Mouse (Mus musculus): ENCODE results near the gene P2ry13. TPM values are rescaled to one million over a fixed set of nuclear protein-coding genes. Genes with fewer than 3 reads are reported as not detected.

The P2ry13 gene
- total and polyA plus RNA-seq, 3 experiments, result 0.08 to 1.2 (median 1.2) TPM

DNA sequence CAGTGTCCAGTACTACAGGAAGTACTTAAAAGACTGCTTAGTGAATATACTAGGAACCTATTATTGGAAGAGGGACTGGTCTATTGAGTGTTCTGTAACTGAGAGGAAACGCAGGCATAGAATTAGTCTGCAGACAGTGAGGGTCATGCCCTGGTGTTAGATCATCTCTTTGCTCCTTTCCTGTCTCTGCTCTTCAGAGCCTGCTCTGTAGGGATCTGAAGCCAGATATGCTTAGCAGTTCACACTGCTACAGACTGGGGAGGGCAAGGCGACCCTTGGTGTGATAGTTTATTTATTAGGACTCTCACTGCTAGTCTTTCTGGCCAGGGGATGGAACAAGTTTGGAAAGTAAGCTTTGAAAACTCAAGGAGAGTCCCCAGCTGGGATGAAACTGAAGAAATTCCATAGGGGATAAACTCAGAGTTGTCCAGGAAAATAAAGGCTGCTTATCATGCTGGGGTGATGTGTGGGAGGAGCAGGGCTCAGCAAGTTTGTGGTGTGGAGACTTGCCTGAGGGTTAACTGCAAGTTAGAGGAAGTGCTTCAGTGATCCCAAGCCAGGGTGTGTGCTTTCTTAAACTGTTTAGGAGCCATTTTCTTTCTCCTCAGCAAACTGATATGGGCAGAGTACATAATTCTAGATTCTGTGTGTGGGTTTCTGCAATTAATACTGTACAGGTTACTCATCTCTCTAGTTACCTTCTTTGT, 40.6 kb downstream of the P2ry13 start:
- Histone ChIP-seq H3K4me1 (ENCODE audit: control insufficient read depth in 1 of 2, insufficient read depth in 2 of 2) (peaks cover 0 to 16% of the 10 kb centered on the region in 2 experiments; a peak in 2 of 4 replicates), H3K4me2 (ENCODE audit: insufficient read depth, low read depth, poor library complexity, severe bottlenecking) (no peak overlapping the region), H3K4me3 (replicated peaks in 1 of 3; ENCODE audit: low read depth in 2 of 3, low read length in 2 of 3, poor library complexity in 1 of 3) (no peak overlapping the region), H3K36me3 (replicated peaks in 1 of 2; ENCODE audit: control insufficient read depth in 1 of 2, insufficient read depth in 1 of 2, low read length in 1 of 2) (no peaks in the 10 kb centered on the region), H3K27ac (ENCODE audit: insufficient read depth, low read depth) (no peak overlapping the region), H3K27me3 (replicated peaks) (no peaks in the 10 kb centered on the region), H3K79me2 (replicated peaks; ENCODE audit: control insufficient read depth, extremely low read depth, insufficient read depth, poor library complexity, severe bottlenecking) (no peaks in the 10 kb centered on the region), H3K9ac (ENCODE audit: insufficient read depth, low read depth) (no peak overlapping the region), H3K9me3 (replicated peaks; ENCODE audit: low read length) (no peaks in the 10 kb centered on the region)
- dilution Hi-C loops (cut with MboI; ENCODE audit: extremely low pct_ligation_motif_present, extremely low pct_unique_long_range_greater_than_20kb, low sequenced_read_pairs) (no loop called here), in situ Hi-C loops (cut with MboI; ENCODE audit: low pct_ligation_motif_present, low pct_unique_long_range_greater_than_20kb, low sequenced_read_pairs) (loop anchor here (5.0 to 25.0 kb wide), 2 partner anchors 93 to 567 kb away; partner anchors contain the start of gene Gm5538)
- TF ChIP-seq ZC3H11A (IDR thresholded peaks at IDR 0.05; ENCODE audit: low read depth, low read length) (no peak), UBTF (IDR thresholded peaks at IDR 0.05; ENCODE audit: low read depth, low read length) (no peak), SIN3A (IDR thresholded peaks at IDR 0.05; ENCODE audit: low read length) (no peak), MXI1 (IDR thresholded peaks at IDR 0.05; ENCODE audit: low read depth, low read length) (no peak), PAX5 (IDR thresholded peaks at IDR 0.05; ENCODE audit: low read length) (no peak), CHD1 (IDR thresholded peaks at IDR 0.05; ENCODE audit: low read depth, low read length) (no peak), ZNF384 (IDR thresholded peaks at IDR 0.05; ENCODE audit: low read depth, low read length) (no peak), BHLHE40 (IDR thresholded peaks at IDR 0.05; ENCODE audit: low read depth, low read length) (no peak), IRF4 (IDR thresholded peaks at IDR 0.05; ENCODE audit: low read depth, low read length) (no peak), RAD21 (IDR thresholded peaks at IDR 0.05; ENCODE audit: low read depth, low read length) (no peak), E2F4 (IDR thresholded peaks at IDR 0.05; ENCODE audit: insufficient replicate concordance, low read depth, low read length) (no peak), KAT2A (IDR thresholded peaks at IDR 0.05; ENCODE audit: insufficient replicate concordance, low read length) (no peak)
- DNase-seq (ENCODE audit: extremely low read depth), result no peak

DNA sequence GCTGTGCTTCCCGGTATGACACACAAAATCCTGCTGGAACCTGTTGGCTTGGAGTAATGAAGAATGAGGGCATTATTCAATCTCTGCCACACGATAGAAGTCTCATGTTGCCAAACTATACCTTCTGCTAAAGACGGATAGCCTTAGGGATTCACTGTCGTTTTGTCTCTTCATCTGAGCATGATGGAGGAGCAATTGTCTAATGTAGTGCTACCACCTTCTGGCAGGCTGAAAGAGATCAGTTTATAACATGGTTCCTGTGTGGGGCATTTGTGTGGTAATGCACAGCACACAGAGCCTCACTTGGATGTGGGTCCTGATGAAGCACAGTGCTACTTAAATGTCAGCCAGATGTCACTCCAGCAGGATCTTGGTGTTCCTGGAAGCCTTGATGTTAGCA, 41.5 kb downstream of the P2ry13 start:
- Histone ChIP-seq H3K9ac (ENCODE audit: insufficient read depth, low read depth) (no peak overlapping the region), H3K27me3 (replicated peaks) (no peaks in the 10 kb centered on the region), H3K36me3 (replicated peaks in 1 of 2; ENCODE audit: control insufficient read depth in 1 of 2, insufficient read depth in 1 of 2, low read length in 1 of 2) (no peaks in the 10 kb centered on the region), H3K4me3 (replicated peaks in 1 of 3; ENCODE audit: low read depth in 2 of 3, low read length in 2 of 3, poor library complexity in 1 of 3) (no peak overlapping the region), H3K27ac (ENCODE audit: insufficient read depth, low read depth) (no peak overlapping the region), H3K9me3 (replicated peaks; ENCODE audit: low read length) (no peaks in the 10 kb centered on the region), H3K4me2 (ENCODE audit: insufficient read depth, low read depth, poor library complexity, severe bottlenecking) (no peak overlapping the region), H3K4me1 (ENCODE audit: control insufficient read depth in 1 of 2, insufficient read depth in 2 of 2) (peaks cover 0 to 7% of the 10 kb centered on the region in 2 experiments; a peak in 1 of 4 replicates), H3K79me2 (replicated peaks; ENCODE audit: control insufficient read depth, extremely low read depth, insufficient read depth, poor library complexity, severe bottlenecking) (no peaks in the 10 kb centered on the region)
- TF ChIP-seq KAT2A (IDR thresholded peaks at IDR 0.05; ENCODE audit: insufficient replicate concordance, low read length) (no peak), IRF4 (IDR thresholded peaks at IDR 0.05; ENCODE audit: low read depth, low read length) (no peak), PAX5 (IDR thresholded peaks at IDR 0.05; ENCODE audit: low read length) (no peak), ZC3H11A (IDR thresholded peaks at IDR 0.05; ENCODE audit: low read depth, low read length) (no peak), CTCF (conservative IDR thresholded peaks at IDR 0.05 in 1 of 2, IDR thresholded peaks at IDR 0.05 in 1 of 2; ENCODE audit: low read depth in 2 of 2, low read length in 2 of 2) (peak in 1 of 2 experiments; percentile 54; a peak in 2 of 4 replicates), ETS1 (conservative IDR thresholded peaks at IDR 0.05; ENCODE audit: low read depth, low read length) (no peak), MAZ (IDR thresholded peaks at IDR 0.05; ENCODE audit: low read depth, low read length) (no peak), SMC3 (IDR thresholded peaks at IDR 0.05; ENCODE audit: low read depth, low read length) (peak; percentile 33), RAD21 (IDR thresholded peaks at IDR 0.05; ENCODE audit: low read depth, low read length) (peak; percentile 42)
- no peak for DNase-seq (ENCODE audit: extremely low read depth)
- in situ Hi-C loops (cut with MboI; ENCODE audit: low pct_ligation_motif_present, low pct_unique_long_range_greater_than_20kb, low sequenced_read_pairs) (loop anchor here (5.0 to 25.0 kb wide), 2 partner anchors 92 to 568 kb away; partner anchors contain the start of gene Gm5538), dilution Hi-C loops (cut with MboI; ENCODE audit: extremely low pct_ligation_motif_present, extremely low pct_unique_long_range_greater_than_20kb, low sequenced_read_pairs) (no loop called here)

All from CH12.LX (cell line).